Mouse (Mus musculus): ENCODE results near the gene Nmd3. TPM values are rescaled to one million over a fixed set of nuclear protein-coding genes. Genes with fewer than 3 reads are reported as not detected.

Gene Nmd3
- polyA plus RNA-seq (2017; shearing (Covaris generic)) = 151 TPM

DNA sequence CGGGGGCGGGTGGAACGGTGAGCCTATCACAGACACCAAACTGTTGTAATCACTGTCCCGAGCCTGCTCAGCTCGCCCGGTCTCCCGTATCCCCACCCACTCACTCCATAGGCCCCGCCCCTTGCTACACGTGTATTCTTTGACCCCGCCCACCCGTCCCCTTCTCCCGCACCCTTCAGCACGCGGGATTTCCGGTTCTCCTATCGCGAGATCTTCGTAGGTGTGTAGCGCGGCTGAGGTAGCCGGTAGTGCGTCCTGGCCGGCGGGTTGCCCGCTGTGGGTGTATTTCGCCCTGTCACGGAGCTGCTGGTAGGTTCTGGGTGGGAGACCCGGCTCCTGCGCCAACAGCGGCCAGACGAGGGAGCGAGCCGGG is at the start of gene Nmd3:
Gene Nmd3 (plus strand): TSS at position 172 of the 373 bp plus-strand sequence.

Other genes with a start within 250 kb of the Nmd3 start
- gene B3galnt1, start 123.0 kb upstream of the Nmd3 start, polyA plus RNA-seq (2017; shearing (Covaris generic)) = not detected
- gene Sptssb, start 138.0 kb downstream of the Nmd3 start, polyA plus RNA-seq (2017; shearing (Covaris generic)) = not detected

All from CD4-positive, CD25-positive, alpha-beta regulatory T cell (primary cell).